In genomic region chr5:31699397-31699796, GRCm38 (mm10) we compare ENCODE assay signal across 13 mouse cellular contexts. TPM values are rescaled to one million over a fixed set of nuclear protein-coding genes. Genes with fewer than 3 reads are reported as not detected.
A peak's percentile ranks its signal among the peaks of the same experiment; 100 is the strongest.
DNase-seq lines count a peak whose midpoint lies in the region; ATAC-seq and TF ChIP-seq lines count a peak whose summit lies in the region.
"Had no signal": no experiment of that assay in that cellular context is flagged by ENCODE, and none has a peak within 500 bp of the region (broad histone marks: within the 10 kb centered on the region; RNA-seq: fewer than 3 reads in every experiment).

No protein-coding gene starts in this region.

- no peak for TF ChIP-seq RAD21 in MEL (IDR thresholded peaks at IDR 0.05; ENCODE audit: low read depth, low read length)

- no peaks in the 10 kb centered on the region for H3K27me3 ChIP-seq in kidney, embryonic 14.5 days (ENCODE audit: control insufficient read depth, insufficient read depth, low read length)
- no peaks in the 10 kb centered on the region for H3K27me3 ChIP-seq in MEL (ENCODE audit: control insufficient read depth in 1 of 2, insufficient read depth in 2 of 2, low read length in 2 of 2)
- H3K27me3 ChIP-seq: Patski had no signal

- no peak for DNase-seq in kidney, adult 18-20 months
- DNase-seq in CD4-positive helper T cell, adult 2 months (ENCODE audit: low read depth, low spot score), result peak; percentile 21
- DNase-seq in MEL (ENCODE audit: low read depth, low spot score), result no peak
- peak; percentile 31 for DNase-seq in naive thymus-derived CD4-positive, alpha-beta T cell, adult 2 months (ENCODE audit: low read depth)
- DNase-seq in adrenal gland, adult 2 months, result no peak
- no peak for DNase-seq in thymus, postnatal 0 days (ENCODE audit: low spot score)
- DNase-seq: forebrain, postnatal 0 days; gastrocnemius, postnatal 10 days; lung, embryonic 14.5 days; retina, postnatal 1 day had no signal

- TF ChIP-seq POLR2A in MEL (IDR thresholded peaks at IDR 0.05; ENCODE audit: control insufficient read depth in 1 of 2, insufficient read depth in 1 of 2, low read depth in 1 of 2, low read length in 2 of 2, poor library complexity in 1 of 2), result no peak

- no peak for TF ChIP-seq CTCF in MEL (IDR thresholded peaks at IDR 0.05 in 2 of 3, conservative IDR thresholded peaks at IDR 0.05 in 1 of 3; ENCODE audit: control insufficient read depth in 1 of 3, insufficient read depth in 1 of 3, low read depth in 2 of 3, low read length in 3 of 3, poor library complexity in 1 of 3, severe bottlenecking in 1 of 3)

- H3K4me3 ChIP-seq in kidney, embryonic 14.5 days (ENCODE audit: low read length), result no peak overlapping the region
- no peak overlapping the region for H3K4me3 ChIP-seq in MEL (ENCODE audit: control insufficient read depth in 1 of 2, insufficient read depth in 1 of 2, low read depth in 2 of 2, low read length in 2 of 2)

- peak overlapping the region; percentile 15; the same call in 1 of the 2 replicates for H3K27ac ChIP-seq in kidney, embryonic 14.5 days (ENCODE audit: low read depth, low read length)
- H3K27ac ChIP-seq in MEL (ENCODE audit: control insufficient read depth, low read depth, low read length), result peak overlapping the region; percentile 96; the same call in 1 of the 2 replicates
- H3K27ac ChIP-seq: heart, embryonic 10.5 days had no signal

- TF ChIP-seq EP300 in MEL (IDR thresholded peaks at IDR 0.05; ENCODE audit: low read depth in 1 of 2, low read length in 2 of 2), result no peak

- H3K4me1 ChIP-seq in kidney, embryonic 14.5 days (ENCODE audit: control insufficient read depth, insufficient read depth, low read length), result peaks cover 5% of the 10 kb centered on the region; the same call in 1 of the 2 replicates
- peaks cover 2 to 5% of the 10 kb centered on the region in 2 experiments; a peak in 2 of 4 replicates for H3K4me1 ChIP-seq in MEL (ENCODE audit: control insufficient read depth in 1 of 2, insufficient read depth in 2 of 2, low read length in 2 of 2)

- H3K79me2 ChIP-seq in MEL (ENCODE audit: control insufficient read depth, insufficient read depth, low read length, poor library complexity), result peaks cover 19% of the 10 kb centered on the region

- H3K36me3 ChIP-seq in kidney, embryonic 14.5 days (ENCODE audit: control insufficient read depth, insufficient read depth, low read length), result peaks cover 10% of the 10 kb centered on the region; the same call in 1 of the 2 replicates
- peaks cover 3 to 15% of the 10 kb centered on the region in 2 experiments; a peak in 2 of 4 replicates for H3K36me3 ChIP-seq in MEL (ENCODE audit: control insufficient read depth in 1 of 2, insufficient read depth in 2 of 2, low read length in 2 of 2)

- H3K9me3 ChIP-seq in kidney, embryonic 14.5 days (ENCODE audit: control insufficient read depth, low read length), result no peaks in the 10 kb centered on the region
- no peaks in the 10 kb centered on the region for H3K9me3 ChIP-seq in MEL (replicated peaks; ENCODE audit: insufficient read depth, low read length)
- H3K9me3 ChIP-seq: heart, embryonic 10.5 days had no signal

- H3K9ac ChIP-seq in kidney, embryonic 14.5 days (ENCODE audit: low read depth, low read length), result no peak overlapping the region
- peak overlapping the region; percentile 57; the same call in 1 of the 2 replicates for H3K9ac ChIP-seq in MEL (ENCODE audit: control insufficient read depth, low read depth, low read length, poor library complexity, severe bottlenecking)
- H3K9ac ChIP-seq: forebrain, postnatal 0 days; lung, embryonic 14.5 days had no signal

- peak overlapping the region; percentile 71; the same call in 1 of the 2 replicates for H3K4me2 ChIP-seq in kidney, embryonic 14.5 days (replicated peaks; ENCODE audit: low read depth, low read length)

- no peak for ATAC-seq in kidney, embryonic 14.5 days (ENCODE audit: low FRiP score, low TSS enrichment)
- ATAC-seq: forebrain, postnatal 0 days; Patski had no signal

TF ChIP-seq in MEL, 35 proteins besides CTCF, POLR2A, EP300 and RAD21:
- TF ChIP-seq ZKSCAN1 (IDR thresholded peaks at IDR 0.05; ENCODE audit: low read depth, low read length) (no peak), MAX (IDR thresholded peaks at IDR 0.05; ENCODE audit: low read length) (no peak), ZNF384 (IDR thresholded peaks at IDR 0.05; ENCODE audit: low read depth, low read length) (peak; percentile 50; the same call in 1 of the 2 replicates), RCOR1 (IDR thresholded peaks at IDR 0.05; ENCODE audit: low read depth, low read length) (no peak), MYB (IDR thresholded peaks at IDR 0.05; ENCODE audit: low read depth, low read length) (no peak)

RNA-seq across cellular contexts. Expression of gene Babam2, which starts 1.9 kb away (rescaled TPM):
- 60.6 and 68.5 TPM in 2 replicates for polyA plus RNA-seq in kidney, embryonic 14.5 days (2014; fragmentation: Nextera tagmentation; extraction: Ambion mirVana)
- total RNA-seq in MEL (2012; rRNA removed), result 40.5 and 43.3 TPM in 2 replicates
- 10 to 100 TPM in 1 of 2 experiments, not detected in 1; 86.6 TPM for polyA plus RNA-seq in MEL (2012; ENCODE audit: insufficient read depth in 1 of 2, insufficient read length in 2 of 2, low read depth in 1 of 2, low replicate concordance in 2 of 2, missing spikeins in 1 of 2)
- 100 to 1,000 TPM in 1 of 2 experiments, 10 to 100 TPM in 1; 90.5 to 177 TPM for total RNA-seq in adrenal gland, adult 2 months (2021)
- polyA plus RNA-seq in adrenal gland, adult 2 months (2012; rRNA removed), result 63.4 and 88.1 TPM in 2 replicates
- 48.1 and 53.9 TPM in 2 replicates for polyA plus RNA-seq in thymus, postnatal 0 days (2015; fragmentation: Nextera tagmentation; extraction: Ambion mirVana)

RNA-seq across cellular contexts. Expression of gene Rbks, which starts 2.0 kb away (rescaled TPM):
- polyA plus RNA-seq in kidney, embryonic 14.5 days (2014; fragmentation: Nextera tagmentation; extraction: Ambion mirVana), result 3.1 and 3.2 TPM in 2 replicates
- total RNA-seq in MEL (2012; rRNA removed), result 23.8 and 34.3 TPM in 2 replicates
- 10 to 100 TPM in 1 of 2 experiments, not detected in 1; 47.4 TPM for polyA plus RNA-seq in MEL (2012; ENCODE audit: insufficient read depth in 1 of 2, insufficient read length in 2 of 2, low read depth in 1 of 2, low replicate concordance in 2 of 2, missing spikeins in 1 of 2)
- total RNA-seq in adrenal gland, adult 2 months (2021), result 10 to 100 TPM; 10.3 to 15.5 TPM
- polyA plus RNA-seq in adrenal gland, adult 2 months (2012; rRNA removed), result 2.2 and 5.0 TPM in 2 replicates
- polyA plus RNA-seq in thymus, postnatal 0 days (2015; fragmentation: Nextera tagmentation; extraction: Ambion mirVana), result 20.7 and 22.1 TPM in 2 replicates

Comparison
In these comparisons a context has a peak if more than half of its experiments do, and no peak if none do; other contexts are left out.
1. DNase-seq: peak in CD4-positive helper T cell, adult 2 months (single experiment) and naive thymus-derived CD4-positive, alpha-beta T cell, adult 2 months (single experiment); none in kidney, adult 18-20 months (single experiment), MEL (single experiment), adrenal gland, adult 2 months (single experiment) and thymus, postnatal 0 days (single experiment).